Mouse (Mus musculus): ENCODE measurements around the gene Ntrk2.

DNA sequence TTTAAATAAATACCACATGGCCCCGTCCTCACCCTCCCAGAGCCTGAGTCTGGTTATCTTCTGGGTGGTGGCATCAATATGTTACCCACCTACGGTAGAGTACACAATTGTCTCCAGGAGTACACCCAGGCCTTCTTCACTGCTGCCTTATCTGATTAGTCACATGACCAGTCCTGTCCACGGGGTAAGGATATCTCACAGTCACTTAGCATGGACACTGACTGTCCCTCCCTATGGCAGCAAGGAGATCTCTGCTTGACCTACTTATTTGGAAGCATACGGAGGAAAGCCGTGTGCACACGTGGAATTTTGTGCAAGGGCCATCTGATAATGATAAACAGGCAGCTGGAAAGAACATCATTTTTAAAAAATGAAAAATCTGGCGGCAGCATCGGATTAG is 367.5 kb downstream of the Ntrk2 start:
- TF ChIP-seq CTCF (IDR thresholded peaks at IDR 0.05; ENCODE audit: control insufficient read depth, insufficient read depth, low read length) (no peak), POLR2A (IDR thresholded peaks at IDR 0.05; ENCODE audit: borderline replicate concordance, control insufficient read depth, low read depth, low read length) (no peak)
